Mouse (Mus musculus) urinary bladder, postnatal 36 days (tissue): ENCODE results near the gene Hdac7.

Experiments
- DNase-seq, 2 experiments: peaks; one replicate each; pipeline ENCODE4 v3.0.0; 2022; ENCODE audit warnings: low spot score in 2 of 2, mixed read lengths in 1 of 2

The Hdac7 gene

GRCm38 (mm10) chr15:97791126-97791700, 53.1 kb downstream of the Hdac7 start:
- DNase-seq, result no peak

DNA sequence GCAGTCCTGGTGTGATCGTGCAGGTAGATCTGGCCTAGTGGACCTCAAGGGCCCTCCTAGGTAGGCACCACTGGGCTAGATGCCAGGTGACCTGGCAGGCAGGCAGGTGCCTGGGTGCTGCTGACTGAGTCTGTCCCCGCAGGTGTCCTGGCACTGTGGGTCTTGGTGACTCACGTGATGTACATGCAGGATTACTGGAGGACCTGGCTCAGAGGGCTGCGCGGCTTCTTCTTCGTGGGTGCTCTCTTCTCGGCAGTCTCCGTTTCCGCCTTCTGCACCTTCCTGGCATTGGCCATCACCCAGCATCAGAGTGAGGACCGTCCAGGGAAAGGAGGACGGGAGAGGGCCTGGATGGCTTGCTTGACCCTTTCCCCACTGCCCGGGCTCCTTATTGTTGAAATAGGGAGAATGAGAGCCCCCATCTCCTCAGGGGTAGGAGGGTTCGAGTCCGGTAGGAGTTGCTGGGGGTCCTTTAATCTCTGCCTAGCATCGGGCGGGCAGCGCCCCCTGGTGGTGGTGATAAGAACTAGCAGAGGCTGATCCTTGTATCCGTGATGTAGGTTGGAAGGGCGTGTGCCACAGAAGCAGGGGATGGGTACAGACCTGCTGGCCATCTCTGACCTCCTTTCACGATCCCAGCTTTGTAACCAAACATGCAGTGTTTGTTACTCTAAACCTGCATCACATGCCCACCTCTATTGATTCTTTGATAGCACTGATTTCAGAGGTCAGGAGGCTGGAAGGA, 54.4 kb downstream of the Hdac7 start:
- DNase-seq, result peak in 1 of 2 experiments; percentile 54

DNA sequence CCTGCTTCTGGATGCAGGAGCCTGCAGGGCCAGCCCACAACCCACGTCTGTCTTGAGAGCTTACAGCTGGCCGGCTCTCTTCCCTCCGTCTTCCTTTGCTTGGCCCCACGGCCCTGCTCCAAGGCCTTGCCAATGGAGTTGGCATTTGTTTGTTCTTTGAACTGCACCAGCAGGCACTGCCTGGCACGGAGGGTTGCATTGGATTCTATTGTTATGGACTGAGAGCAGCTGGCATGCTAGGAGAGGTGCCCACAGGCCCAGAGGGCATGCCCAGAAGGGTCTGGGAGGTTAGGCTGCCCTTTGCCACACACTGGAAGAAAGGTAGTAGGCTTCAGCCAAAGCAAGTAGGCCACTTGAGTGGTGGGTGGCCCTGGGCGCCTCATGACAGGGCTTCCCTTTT, 55.5 kb downstream of the Hdac7 start:
- DNase-seq, result no peak

- DNase-seq, result no peak
Observed at GRCm38 (mm10) chr15:97787799-97788667, 56.3 kb downstream of the Hdac7 start.

GRCm38 (mm10) chr15:97787148-97787798, 57.0 kb downstream of the Hdac7 start:
- no peak for DNase-seq

DNA sequence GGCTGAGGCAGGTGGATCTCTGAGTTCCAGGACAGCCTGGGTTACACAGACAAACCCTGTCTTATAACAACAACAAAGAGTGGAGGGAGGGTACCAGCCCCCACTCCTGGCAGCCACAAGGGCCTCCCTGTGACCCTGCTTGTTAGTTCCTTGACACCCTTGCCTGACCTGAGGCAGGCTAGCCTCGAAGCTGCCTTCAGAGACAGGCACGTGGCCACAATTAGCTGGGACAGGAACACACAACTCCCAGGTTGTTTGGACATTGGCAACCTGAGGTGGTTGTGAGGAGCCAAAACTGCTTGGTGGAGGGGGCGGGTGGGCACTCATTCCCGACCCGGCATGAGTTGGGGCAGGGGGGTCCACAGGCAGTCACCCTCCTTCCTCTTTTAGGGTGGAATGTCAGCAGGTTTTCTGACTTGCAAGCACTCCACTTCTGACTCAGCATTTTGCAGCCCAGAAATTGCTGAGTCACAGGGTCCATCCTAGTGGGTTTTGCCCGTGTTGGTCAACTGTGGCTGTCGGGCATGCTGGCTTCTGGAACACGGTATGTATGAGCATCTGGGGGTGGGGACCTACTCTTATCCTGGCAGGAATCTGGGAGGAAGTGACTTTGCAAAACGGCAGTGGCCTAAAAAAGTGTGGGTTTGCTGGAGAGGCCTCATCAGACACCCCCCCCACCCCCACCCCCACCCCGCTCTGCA, 57.7 kb downstream of the Hdac7 start:
- no peak for DNase-seq

- no peak for DNase-seq
Observed at GRCm38 (mm10) chr15:97785731-97786411, 58.4 kb downstream of the Hdac7 start.

DNA sequence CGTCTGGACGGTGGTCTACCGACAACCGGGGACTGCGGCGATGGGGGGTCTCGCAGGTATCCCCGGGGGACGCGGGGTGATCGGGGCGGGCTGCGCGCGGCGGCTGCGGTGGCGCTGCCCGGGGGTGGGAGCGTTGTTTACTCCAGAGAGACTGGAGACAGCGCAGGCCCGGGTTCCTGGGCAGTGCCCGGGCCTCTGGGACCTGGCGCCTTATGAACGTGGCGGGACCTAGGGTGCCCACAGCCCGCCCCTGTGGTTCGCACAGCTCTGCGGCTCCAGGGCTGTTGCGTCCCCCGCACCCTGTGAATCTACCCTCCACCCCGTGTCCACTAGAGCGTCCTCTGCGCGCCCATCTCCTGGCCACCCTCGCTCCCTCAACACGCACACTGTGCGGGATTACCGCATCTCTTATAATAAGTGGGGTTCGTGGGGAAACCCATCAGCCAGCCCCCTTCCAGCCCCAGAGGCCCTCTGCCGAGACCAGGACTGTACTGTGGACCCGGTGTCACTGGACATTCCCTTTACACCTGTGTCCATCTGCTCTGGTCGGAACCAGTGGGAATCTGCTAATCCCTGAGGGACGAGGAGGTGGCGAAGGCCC, 59.6 kb downstream of the Hdac7 start:
- DNase-seq, result no peak

DNA sequence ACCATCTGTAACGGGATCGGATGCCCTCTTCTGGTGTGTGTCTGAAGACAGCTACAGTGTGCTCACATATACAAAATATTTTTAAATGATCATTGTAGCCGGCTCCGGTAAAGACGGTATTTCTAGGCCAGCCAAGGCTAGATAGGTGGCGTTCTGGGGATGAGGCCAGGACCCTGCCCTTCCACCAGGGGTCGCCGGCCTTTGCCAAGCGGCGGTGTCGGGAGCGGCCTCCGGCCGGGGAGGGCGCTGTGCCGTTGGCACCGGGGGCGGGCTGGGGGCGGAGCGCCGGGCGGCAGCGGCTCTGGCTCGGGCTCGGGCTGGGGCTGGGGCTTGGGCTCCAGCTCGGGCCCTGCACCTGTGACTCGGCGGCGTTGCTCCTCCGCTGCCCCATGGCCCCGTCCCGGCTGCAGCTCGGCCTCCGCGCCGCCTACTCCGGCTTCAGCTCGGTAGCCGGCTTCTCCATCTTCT, 60.2 kb downstream of the Hdac7 start:
- DNase-seq, result peak; percentile 81 to 90

GRCm38 (mm10) chr15:97782749-97783105, 61.6 kb downstream of the Hdac7 start:
- DNase-seq, result peak; percentile 75 to 80

- no peak for DNase-seq
Observed at GRCm38 (mm10) chr15:97781961-97782748, 62.1 kb downstream of the Hdac7 start.

DNA sequence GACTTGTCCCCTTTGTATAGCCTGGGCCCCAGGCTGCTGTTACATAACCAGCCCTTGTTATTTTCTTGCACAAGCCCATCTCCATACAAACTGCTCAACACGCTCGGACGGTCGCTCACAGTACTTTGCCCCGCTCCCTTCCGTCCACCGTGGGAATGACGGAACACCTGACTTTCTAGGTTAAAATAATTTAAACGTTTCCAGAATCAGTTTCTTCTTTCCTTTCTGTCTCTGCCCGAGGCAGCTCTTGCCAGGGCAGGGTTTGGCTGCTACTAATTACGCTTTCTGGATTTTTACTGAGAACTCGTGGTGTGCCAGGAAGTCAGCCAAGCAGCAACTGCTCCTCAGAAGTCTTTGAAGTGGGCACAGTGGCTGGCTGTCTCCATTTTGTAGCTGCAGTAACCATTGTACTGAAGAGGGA, 63.7 kb downstream of the Hdac7 start:
- no peak for DNase-seq

DNA sequence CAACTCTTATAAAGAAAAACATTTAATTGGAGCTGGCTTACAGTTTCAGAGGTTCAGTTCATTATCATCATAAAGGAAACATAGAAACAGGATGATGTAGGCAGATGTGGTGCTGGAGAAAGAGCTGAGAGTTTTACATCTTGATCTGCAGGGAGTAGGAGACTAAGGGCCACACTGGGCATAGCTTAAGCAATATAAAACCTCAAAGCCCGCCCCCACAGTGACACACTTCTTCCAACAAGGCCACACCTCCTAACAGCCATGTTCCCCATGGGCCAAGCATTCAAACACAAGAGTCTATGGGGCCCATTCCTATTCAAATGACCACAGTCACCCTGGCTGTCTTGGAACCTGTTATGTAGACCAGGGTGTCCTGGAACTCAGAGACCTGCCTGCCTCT, 64.7 kb downstream of the Hdac7 start:
- no peak for DNase-seq

DNA sequence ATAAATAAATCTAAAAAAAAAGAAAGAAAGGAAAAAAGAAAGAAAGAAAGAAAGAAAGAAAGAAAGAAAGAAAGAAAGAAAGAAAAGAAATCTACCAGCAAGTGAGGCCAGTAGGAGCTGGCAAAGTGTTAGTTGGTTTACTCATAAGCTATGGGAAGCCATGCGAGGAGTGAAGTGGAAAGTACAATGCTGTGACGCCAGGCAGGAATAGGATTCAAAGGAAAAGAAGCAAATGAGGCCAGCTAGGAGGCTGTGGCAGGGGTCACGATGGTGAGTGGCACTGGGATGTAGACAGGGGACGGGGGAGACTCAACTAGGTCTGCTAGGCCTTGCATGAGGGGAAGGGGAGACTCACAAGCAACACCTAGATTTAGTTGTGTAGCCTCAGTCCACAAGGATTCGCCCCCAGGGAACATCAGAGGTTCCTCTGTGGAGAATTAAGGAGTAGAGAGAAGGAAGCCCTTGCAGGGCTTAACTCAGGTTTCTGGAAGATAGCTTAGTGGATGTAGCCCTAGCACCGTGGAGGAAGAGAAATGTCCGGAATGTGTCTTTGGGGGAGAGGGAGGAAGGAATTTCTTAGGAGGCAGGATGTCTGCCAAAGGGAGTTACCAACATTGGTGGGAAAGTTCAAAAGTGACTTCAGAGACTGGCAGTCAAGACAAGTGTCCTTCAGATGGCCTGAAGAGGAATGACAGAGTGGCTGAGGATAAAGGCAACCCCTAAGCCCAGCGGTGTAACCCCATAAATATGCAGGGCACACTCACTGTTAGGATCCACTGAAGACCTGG, 65.8 kb downstream of the Hdac7 start, which contains the start of gene Slc48a1:
TSS of gene Slc48a1 (plus strand) at position 210 of the 788 bp plus-strand sequence.
- DNase-seq, result no peak

DNA sequence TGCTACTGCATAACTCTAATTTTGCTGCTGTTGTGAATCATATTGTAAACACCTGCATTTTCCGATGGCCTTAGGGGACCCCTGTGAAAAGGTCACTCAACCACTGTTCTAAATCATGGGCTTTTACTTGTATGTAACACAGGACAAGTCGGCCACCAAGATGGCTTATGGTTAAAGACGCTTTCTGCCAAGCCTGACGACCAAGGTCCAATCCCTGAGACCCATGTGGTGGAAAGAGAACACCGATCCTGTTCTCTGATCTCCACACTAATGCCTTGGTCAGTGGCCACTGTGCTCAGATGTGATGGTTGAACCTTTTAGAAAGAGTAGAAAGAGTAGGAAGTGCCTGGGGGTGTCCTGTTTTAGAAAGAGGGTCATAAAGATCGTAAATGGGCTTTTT, 67.4 kb downstream of the Hdac7 start:
- DNase-seq, result no peak

- DNase-seq, result peak; percentile 60 to 77
Observed at GRCm38 (mm10) chr15:97776514-97776913, 67.8 kb downstream of the Hdac7 start.

DNA sequence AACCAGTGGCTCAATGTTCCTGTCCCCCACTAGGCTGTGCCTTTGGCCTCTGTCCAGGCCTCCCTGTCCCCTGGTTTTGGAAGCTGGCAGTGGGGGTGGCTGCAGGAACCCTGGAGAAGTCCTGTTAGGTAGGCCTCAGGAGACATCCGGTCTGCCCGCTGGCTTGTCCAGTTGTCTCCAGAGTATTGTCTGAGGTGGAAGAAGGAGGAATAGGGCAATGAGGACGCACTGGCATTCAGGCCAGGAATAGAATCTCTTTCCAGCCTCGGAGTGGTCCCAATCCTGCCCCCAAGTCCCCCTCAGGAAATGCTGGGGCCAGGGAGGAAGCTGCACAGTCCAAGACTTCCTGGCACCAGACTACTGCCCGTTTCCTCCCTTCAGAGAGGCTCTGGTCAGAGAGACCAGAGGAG, 70.3 kb downstream of the Hdac7 start:
- no peak for DNase-seq

- DNase-seq, result peak; percentile 42 to 55
Observed at GRCm38 (mm10) chr15:97773108-97773507, 71.2 kb downstream of the Hdac7 start.

DNA sequence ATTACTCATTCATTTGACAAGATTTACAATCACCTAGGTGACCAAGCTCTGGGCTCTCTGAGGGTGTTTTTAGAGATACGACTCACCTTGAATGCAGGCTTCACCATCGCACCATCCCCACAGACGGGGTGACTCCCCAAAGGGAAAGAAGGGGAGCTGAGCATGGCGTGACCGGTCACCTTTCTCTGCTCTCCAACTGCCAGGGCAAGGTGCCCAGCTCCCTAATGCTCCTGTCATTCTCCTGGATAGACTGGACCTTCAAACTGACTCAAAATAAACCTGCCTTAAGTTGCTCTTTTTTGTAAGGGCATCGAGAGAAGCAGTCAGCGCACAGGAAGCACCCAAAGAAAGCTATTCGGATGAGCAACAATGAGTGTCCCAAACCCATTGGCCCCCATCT, 74.0 kb downstream of the Hdac7 start:
- no peak for DNase-seq
